Mouse (Mus musculus): Measurements from ENCODE around the gene Clmp. TPM values are rescaled to one million over a fixed set of nuclear protein-coding genes. Genes with fewer than 3 reads are reported as not detected.

Clmp gene
- total and polyA plus RNA-seq, 2 experiments from 2014 or later = 42.3 to 66.0 TPM

DNA sequence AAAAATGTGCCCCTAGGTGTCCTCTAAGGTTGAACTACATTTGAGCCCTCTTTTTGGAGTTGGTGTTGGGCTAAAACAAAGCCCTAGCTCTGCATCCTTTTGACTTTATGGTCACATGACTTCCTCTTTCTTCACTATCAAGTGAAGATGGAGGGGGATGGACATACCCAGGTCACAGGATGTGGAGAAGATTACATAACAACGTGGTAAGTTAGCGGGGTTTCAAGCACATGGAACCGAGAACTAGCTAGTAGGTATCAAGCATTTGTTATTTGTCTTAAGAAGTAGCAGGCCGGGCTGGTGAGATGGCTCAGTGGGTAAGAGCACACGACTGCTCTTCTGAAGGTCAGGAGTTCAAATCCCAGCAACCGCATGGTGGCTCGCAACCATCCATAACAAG, 128.3 kb downstream of the Clmp start:
- no peak overlapping the region for H3K27ac ChIP-seq
- H3K36me3 ChIP-seq (ENCODE audit: insufficient read depth, low read length) = no peaks in the 10 kb centered on the region
- no peaks in the 10 kb centered on the region for H3K27me3 ChIP-seq (ENCODE audit: insufficient read depth, low read length)
- TF ChIP-seq CTCF (IDR thresholded peaks at IDR 0.05; ENCODE audit: low read depth) = no peak
- H3K9ac ChIP-seq (replicated peaks; ENCODE audit: low read length) = no peak overlapping the region
- H3K4me3 ChIP-seq (ENCODE audit: low read length) = no peak overlapping the region
- DNase-seq (ENCODE audit: low spot score) (no peak), ATAC-seq (no peak)
- no peaks in the 10 kb centered on the region for H3K4me1 ChIP-seq (ENCODE audit: insufficient read depth, low read length)
- no peaks in the 10 kb centered on the region for H3K9me3 ChIP-seq (ENCODE audit: low read length)
- no peak overlapping the region for H3K4me2 ChIP-seq (ENCODE audit: low read depth, low read length)
- WGBS = 92% methylated on average over 7 of the region's 7 CpGs

DNA sequence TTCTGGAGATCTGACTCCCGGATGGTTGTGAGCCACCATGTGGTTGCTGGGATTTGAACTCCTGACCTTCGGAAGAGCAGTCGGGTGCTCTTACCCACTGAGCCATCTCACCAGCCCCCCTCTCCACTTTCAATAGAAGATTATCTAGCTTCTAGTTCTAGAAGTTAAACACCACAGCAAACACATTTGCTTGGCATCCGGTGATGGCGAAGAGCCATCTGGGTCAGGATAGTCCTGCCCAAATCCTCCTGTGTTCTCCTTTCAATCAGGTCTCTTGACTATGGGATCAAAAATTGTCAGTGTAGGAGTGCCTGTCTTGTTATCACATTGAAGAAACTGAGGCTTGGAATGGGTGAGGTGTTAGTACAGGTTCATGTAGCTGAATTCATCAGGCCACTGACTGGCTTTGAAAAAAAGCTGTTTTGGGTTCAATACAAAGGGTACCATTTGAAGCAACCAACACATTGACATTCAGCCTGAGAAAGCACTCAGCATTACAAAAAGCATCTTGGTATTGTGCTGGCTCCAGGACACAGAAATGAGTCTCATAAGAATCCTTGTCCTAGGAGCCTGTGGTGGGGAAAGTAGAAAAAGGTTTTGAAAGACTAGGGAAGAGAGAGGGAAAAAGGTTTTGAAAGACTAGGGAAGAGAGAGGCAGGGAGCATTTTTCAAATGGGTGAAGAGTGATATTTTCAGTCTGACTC, 131.7 kb downstream of the Clmp start:
- Histone ChIP-seq H3K4me2 (ENCODE audit: low read depth, low read length) (no peak overlapping the region), H3K36me3 (ENCODE audit: insufficient read depth, low read length) (no peaks in the 10 kb centered on the region), H3K27ac (peak overlapping the region; percentile 77), H3K27me3 (ENCODE audit: insufficient read depth, low read length) (no peaks in the 10 kb centered on the region), H3K9ac (replicated peaks; ENCODE audit: low read length) (no peak overlapping the region), H3K4me1 (ENCODE audit: insufficient read depth, low read length) (peaks cover 11% of the 10 kb centered on the region), H3K4me3 (ENCODE audit: low read length) (no peak overlapping the region), H3K9me3 (ENCODE audit: low read length) (no peaks in the 10 kb centered on the region)
- peak; percentile 41 for DNase-seq (ENCODE audit: low spot score)
- no peak for TF ChIP-seq CTCF (IDR thresholded peaks at IDR 0.05; ENCODE audit: low read depth)
- WGBS = 71% methylated on average over 5 of the region's 5 CpGs
- ATAC-seq = peak; percentile 64

DNA sequence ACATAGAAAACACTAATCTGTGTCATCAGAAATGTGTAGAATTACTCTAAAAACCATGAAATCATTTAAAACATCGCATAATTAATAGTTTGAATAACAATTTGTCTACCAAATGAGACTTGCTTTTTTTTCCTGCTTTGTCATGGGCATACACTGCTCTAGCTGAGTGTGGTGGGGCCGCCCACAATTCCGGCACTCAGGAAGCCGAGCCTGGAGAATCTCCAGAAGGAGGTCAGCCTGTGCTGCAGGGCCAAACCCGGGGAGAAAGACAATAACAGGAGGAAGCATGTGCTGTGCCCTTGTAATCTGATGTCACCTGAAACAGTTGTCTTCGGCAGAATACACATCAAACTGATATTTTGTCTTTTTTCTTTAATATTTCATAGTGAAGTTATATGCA, 139.8 kb downstream of the Clmp start:
- no peaks in the 10 kb centered on the region for H3K36me3 ChIP-seq (ENCODE audit: insufficient read depth, low read length)
- H3K4me2 ChIP-seq (ENCODE audit: low read depth, low read length) = no peak overlapping the region
- H3K9ac ChIP-seq (replicated peaks; ENCODE audit: low read length) = no peak overlapping the region
- H3K4me3 ChIP-seq (ENCODE audit: low read length) = no peak overlapping the region
- DNase-seq (ENCODE audit: low spot score) (no peak), ATAC-seq (no peak)
- WGBS = 44% methylated on average over 6 of the region's 6 CpGs
- no peaks in the 10 kb centered on the region for H3K9me3 ChIP-seq (ENCODE audit: low read length)
- no peak for TF ChIP-seq CTCF (IDR thresholded peaks at IDR 0.05; ENCODE audit: low read depth)
- no peaks in the 10 kb centered on the region for H3K27me3 ChIP-seq (ENCODE audit: insufficient read depth, low read length)
- peaks cover 11% of the 10 kb centered on the region for H3K4me1 ChIP-seq (ENCODE audit: insufficient read depth, low read length)
- H3K27ac ChIP-seq = no peak overlapping the region

DNA sequence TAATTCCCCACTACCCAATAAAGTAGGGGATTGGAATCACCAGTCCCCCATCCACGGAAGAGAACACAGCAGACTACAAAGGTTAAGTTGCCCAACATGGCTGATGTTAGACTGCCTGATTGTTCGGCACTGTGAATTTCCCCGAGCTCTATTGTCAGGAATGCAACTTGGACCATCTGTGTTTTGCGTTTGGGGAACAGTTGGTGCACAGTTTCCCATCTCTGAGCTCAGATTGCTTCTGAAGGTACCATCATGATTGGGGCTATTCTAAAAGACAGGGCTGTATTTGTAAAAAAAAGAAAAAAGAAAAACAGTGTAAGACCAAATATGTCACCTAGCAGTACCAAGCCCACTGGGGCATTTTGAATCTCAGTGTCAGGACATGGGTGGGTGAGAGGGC, 141.6 kb downstream of the Clmp start:
- Histone ChIP-seq H3K9ac (replicated peaks; ENCODE audit: low read length) (no peak overlapping the region), H3K4me2 (ENCODE audit: low read depth, low read length) (no peak overlapping the region), H3K4me3 (ENCODE audit: low read length) (no peak overlapping the region), H3K36me3 (ENCODE audit: insufficient read depth, low read length) (no peaks in the 10 kb centered on the region), H3K9me3 (ENCODE audit: low read length) (no peaks in the 10 kb centered on the region), H3K27me3 (ENCODE audit: insufficient read depth, low read length) (no peaks in the 10 kb centered on the region), H3K4me1 (ENCODE audit: insufficient read depth, low read length) (peaks cover under 1% of the 10 kb centered on the region), H3K27ac (no peak overlapping the region)
- ATAC-seq (no peak), DNase-seq (ENCODE audit: low spot score) (no peak)
- 82% methylated on average over 4 of the region's 4 CpGs for WGBS
- no peak for TF ChIP-seq CTCF (IDR thresholded peaks at IDR 0.05; ENCODE audit: low read depth)

DNA sequence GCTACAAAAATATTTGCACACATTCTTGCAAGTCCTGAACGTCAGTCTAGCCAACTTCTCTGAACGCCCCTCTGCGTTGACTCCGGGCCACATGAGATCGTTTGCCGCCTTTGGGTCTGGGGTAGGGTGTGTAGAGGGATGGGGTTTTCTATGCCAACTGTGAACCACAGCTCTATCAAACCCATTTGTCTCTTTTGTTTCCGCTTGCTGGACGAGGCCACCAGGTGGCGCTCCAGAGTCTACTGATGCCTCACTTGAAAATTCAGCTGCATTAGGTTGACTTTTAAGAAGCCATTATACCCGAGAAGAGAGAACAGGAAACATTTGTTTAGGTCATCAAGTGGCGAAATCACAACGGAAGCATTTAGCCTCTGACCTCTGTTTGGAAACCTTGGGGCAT, 148.8 kb downstream of the Clmp start:
- DNase-seq (ENCODE audit: low spot score) (peak; percentile 92), ATAC-seq (peak; percentile 43; the same call in 1 of the 2 replicates)
- Histone ChIP-seq H3K36me3 (ENCODE audit: insufficient read depth, low read length) (no peaks in the 10 kb centered on the region), H3K4me3 (ENCODE audit: low read length) (no peak overlapping the region), H3K27me3 (ENCODE audit: insufficient read depth, low read length) (no peaks in the 10 kb centered on the region), H3K27ac (no peak overlapping the region), H3K9me3 (ENCODE audit: low read length) (no peaks in the 10 kb centered on the region), H3K4me2 (ENCODE audit: low read depth, low read length) (no peak overlapping the region), H3K4me1 (ENCODE audit: insufficient read depth, low read length) (no peaks in the 10 kb centered on the region), H3K9ac (replicated peaks; ENCODE audit: low read length) (no peak overlapping the region)
- WGBS = 9% methylated on average over 12 of the region's 12 CpGs
- TF ChIP-seq CTCF (IDR thresholded peaks at IDR 0.05; ENCODE audit: low read depth) = peak; percentile 94

Other genes with a start within 250 kb of the Clmp start
- gene Gramd1b, start 154.6 kb upstream of the Clmp start, total RNA-seq (2014; rRNA removed) = 40.4 and 57.2 TPM in 2 replicates
- 15.8 and 16.7 TPM in 2 replicates for gene Gramd1b, start 154.6 kb upstream of the Clmp start, polyA plus RNA-seq (2015; fragmentation: Nextera tagmentation; extraction: Ambion mirVana)
- not detected in 2 replicates for gene Gm21915, start 15.3 kb upstream of the Clmp start, total RNA-seq (2014; rRNA removed)
- gene Gm21915, start 15.3 kb upstream of the Clmp start, polyA plus RNA-seq (2015; fragmentation: Nextera tagmentation; extraction: Ambion mirVana) = not detected in 2 replicates
- 3,796 and 3,887 TPM in 2 replicates for gene Hspa8, start 115.0 kb downstream of the Clmp start, total RNA-seq (2014; rRNA removed)
- 2,316 and 2,371 TPM in 2 replicates for gene Hspa8, start 115.0 kb downstream of the Clmp start, polyA plus RNA-seq (2015; fragmentation: Nextera tagmentation; extraction: Ambion mirVana)
- not detected in 2 replicates for gene Bsx, start 188.2 kb downstream of the Clmp start, total RNA-seq (2014; rRNA removed)
- gene Bsx, start 188.2 kb downstream of the Clmp start, polyA plus RNA-seq (2015; fragmentation: Nextera tagmentation; extraction: Ambion mirVana) = not detected in 2 replicates